Mouse (Mus musculus) neutrophil, adult 5-6 weeks (primary cell): ENCODE data around the gene Tmem144. TPM values are rescaled to one million over a fixed set of nuclear protein-coding genes. Genes with fewer than 3 reads are reported as not detected.
"Not testable (repeated sequence)": the region's sequence is repeated elsewhere in the genome, so short reads cannot be mapped to it uniquely, and the experiment has no call there.

Source experiments
- ATAC-seq: fragments of 151-379, 151-347 bp; 2 replicates; pipeline ENCODE4 v1.8.0; 2017; ENCODE audit warnings: mild to moderate bottlenecking, moderate TSS enrichment; ENCODE audit not compliant: insufficient number of reproducible peaks, poor library complexity, low FRiP score, severe bottlenecking; ENCODE audit errors: extremely low read depth
- total RNA-seq: library from RNA; stranded (forward); fragments of 200-1000 nt; gene quantifications from 2 replicates; pipeline ENCODE4 v1.2.3, GENCODE M21; 2017

Tmem144 gene
- total RNA-seq, 1 experiment from 2014 or later: 0.35 TPM

GRCm38 (mm10) chr3:79818202-79818995, 34.2 kb downstream of the Tmem144 start:
- no peak for ATAC-seq

GRCm38 (mm10) chr3:79816229-79816628, 36.3 kb downstream of the Tmem144 start:
- no peak for ATAC-seq

- peak; percentile 72; the same call in 1 of the 2 replicates for ATAC-seq
Measured at GRCm38 (mm10) chr3:79813814-79814490, 38.6 kb downstream of the Tmem144 start.

GRCm38 (mm10) chr3:79812042-79812441, 40.5 kb downstream of the Tmem144 start:
- no peak for ATAC-seq

GRCm38 (mm10) chr3:79811632-79812031, 40.9 kb downstream of the Tmem144 start:
- 0 out of 2 replicates have a peak, but pooled peaks have one; percentile 22 for ATAC-seq

- ATAC-seq: no peak
Measured at GRCm38 (mm10) chr3:79810563-79810962, 42.0 kb downstream of the Tmem144 start.

- peak; percentile 66 for ATAC-seq
Measured at GRCm38 (mm10) chr3:79809180-79809567, 43.4 kb downstream of the Tmem144 start.

- ATAC-seq: no peak
Measured at GRCm38 (mm10) chr3:79808530-79809179, 43.9 kb downstream of the Tmem144 start.

GRCm38 (mm10) chr3:79800761-79801160, 51.8 kb downstream of the Tmem144 start:
- not testable (repeated sequence) for ATAC-seq

- no peak for ATAC-seq
Measured at GRCm38 (mm10) chr3:79792307-79792706, 60.3 kb downstream of the Tmem144 start.

GRCm38 (mm10) chr3:79790324-79790723, 62.2 kb downstream of the Tmem144 start:
- no peak for ATAC-seq

- no peak for ATAC-seq
Measured at GRCm38 (mm10) chr3:79789554-79789953, 63.0 kb downstream of the Tmem144 start.

- ATAC-seq: no peak
Measured at GRCm38 (mm10) chr3:79788959-79789358, 63.6 kb downstream of the Tmem144 start.

GRCm38 (mm10) chr3:79784362-79784736, 68.2 kb downstream of the Tmem144 start:
- no peak for ATAC-seq

GRCm38 (mm10) chr3:79783630-79784361, 68.8 kb downstream of the Tmem144 start:
- ATAC-seq: no peak

GRCm38 (mm10) chr3:79772701-79773100, 79.9 kb downstream of the Tmem144 start:
- ATAC-seq: no peak
